Mouse (Mus musculus): ENCODE data around the gene Ifi214.
"Not testable (repeated sequence)": the region's sequence is repeated elsewhere in the genome, so short reads cannot be mapped to it uniquely, and the experiment has no call there.

GRCm38 (mm10) chr1:173548798-173549197 lies 13.0 kb upstream of the Ifi214 start:
- TF ChIP-seq CTCF (IDR thresholded peaks at IDR 0.05; ENCODE audit: extremely low read depth, insufficient read depth, insufficient read length, insufficient replicate concordance); POLR2A (IDR thresholded peaks at IDR 0.05; ENCODE audit: low read depth, low read length): not testable (repeated sequence)
